Mouse (Mus musculus): Measurements from ENCODE around the gene Pdia5.

- TF ChIP-seq TAL1 (IDR thresholded peaks at IDR 0.05; ENCODE audit: low read length) (no peak), GATA1 (IDR thresholded peaks at IDR 0.05; ENCODE audit: low read length) (no peak)
These were observed 13.6 kb upstream of the Pdia5 start for GRCm38 (mm10) chr16:35504266-35504665.
